Mouse (Mus musculus): ENCODE results near the gene Csf2rb2. TPM values are rescaled to one million over a fixed set of nuclear protein-coding genes. Genes with fewer than 3 reads are reported as not detected.
"Not testable (repeated sequence)": the region's sequence is repeated elsewhere in the genome, so short reads cannot be mapped to it uniquely, and the experiment has no call there.

Csf2rb2 gene
- polyA plus RNA-seq, 1 experiment from 2014 or later: 0.39 TPM

DNA sequence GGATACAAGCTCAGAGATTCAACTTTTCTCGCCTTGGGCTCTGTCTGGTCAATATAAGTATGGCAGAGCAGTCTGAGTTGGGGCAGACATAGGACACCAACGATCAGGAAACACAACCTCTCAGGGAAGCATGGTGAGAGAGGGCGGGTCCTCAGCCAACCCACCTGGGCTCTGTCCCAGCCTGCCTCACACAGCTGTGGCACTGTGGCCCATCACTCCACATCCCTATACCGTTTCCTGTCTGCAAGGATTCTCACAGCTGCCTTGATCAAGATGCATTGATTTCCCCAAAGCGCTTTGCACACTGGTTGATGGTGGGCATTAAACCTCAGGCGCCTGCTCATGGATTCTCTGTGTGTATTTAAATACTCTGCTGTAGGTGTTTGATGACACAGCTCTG is 27.5 kb upstream of the Csf2rb2 start:
- Histone ChIP-seq H3K27ac (replicated peaks; ENCODE audit: low read depth, low read length) (no peak overlapping the region), H3K27me3 (ENCODE audit: control insufficient read depth, insufficient read depth, low read length) (no peaks in the 10 kb centered on the region), H3K36me3 (ENCODE audit: control insufficient read depth, insufficient read depth, low read length) (no peaks in the 10 kb centered on the region), H3K4me1 (ENCODE audit: control insufficient read depth, insufficient read depth, low read length) (no peaks in the 10 kb centered on the region), H3K4me2 (ENCODE audit: low read depth, severe bottlenecking) (no peak overlapping the region), H3K9ac (ENCODE audit: low read length) (no peak overlapping the region), H3K9me3 (ENCODE audit: control insufficient read depth, low read length) (no peaks in the 10 kb centered on the region), H3K4me3 (ENCODE audit: low read depth, low read length) (no peak overlapping the region)
- 78% methylated on average over 6 of the region's 6 CpGs for WGBS
- no peak for ATAC-seq (ENCODE audit: insufficient number of reproducible peaks, low FRiP score, low TSS enrichment, low read depth)
- DNase-seq (ENCODE audit: low spot score): no peak

DNA sequence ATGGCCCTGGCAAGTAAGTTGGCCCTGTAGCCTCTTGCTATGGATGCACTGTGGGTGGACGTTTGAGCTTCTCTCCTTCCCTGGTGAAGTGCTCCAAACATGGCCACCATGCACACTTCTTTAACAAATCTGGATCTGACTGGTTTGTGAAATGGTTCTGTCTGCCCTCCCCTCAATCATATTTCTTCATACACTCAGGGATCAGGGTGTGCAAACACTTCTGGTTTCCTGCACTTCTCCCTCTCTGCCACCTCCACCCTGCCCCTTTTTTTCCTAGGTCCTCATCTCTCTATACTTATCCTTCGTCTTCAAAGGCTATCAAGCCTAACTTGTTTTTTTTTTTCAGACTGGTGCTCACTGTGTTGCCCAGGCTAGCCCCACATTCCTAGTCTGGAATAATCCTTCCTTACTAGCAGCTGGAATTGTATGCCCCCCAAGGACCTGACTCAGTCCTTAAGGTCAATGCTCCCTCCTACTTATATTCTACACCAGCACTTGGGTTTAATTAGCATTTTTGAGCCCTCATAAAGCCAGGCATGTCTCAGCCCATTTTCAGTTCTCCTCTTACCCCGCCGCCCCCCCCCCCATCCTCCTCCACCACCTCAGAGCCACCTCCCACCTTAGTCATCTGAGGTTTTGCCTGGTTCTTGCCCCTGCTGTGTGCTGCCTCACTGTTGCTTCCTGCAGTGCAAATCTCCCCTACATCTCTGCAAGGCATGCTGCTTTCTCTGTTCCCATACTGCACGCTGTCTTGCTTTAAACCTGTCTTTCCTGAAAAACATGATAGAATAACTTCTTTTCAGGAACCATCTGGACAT is 26.2 kb upstream of the Csf2rb2 start:
- H3K27ac ChIP-seq (replicated peaks; ENCODE audit: low read depth, low read length): no peak overlapping the region
- H3K27me3 ChIP-seq (ENCODE audit: control insufficient read depth, insufficient read depth, low read length): no peaks in the 10 kb centered on the region
- DNase-seq (ENCODE audit: low spot score) (no peak), ATAC-seq (ENCODE audit: insufficient number of reproducible peaks, low FRiP score, low TSS enrichment, low read depth) (no peak)
- no peak overlapping the region for H3K4me3 ChIP-seq (ENCODE audit: low read depth, low read length)
- WGBS: 67% methylated on average over 3 of the region's 5 CpGs
- no peak overlapping the region; the same call in 1 of the 2 replicates for H3K4me2 ChIP-seq (ENCODE audit: low read depth, severe bottlenecking)
- H3K9me3 ChIP-seq (ENCODE audit: control insufficient read depth, low read length): no peaks in the 10 kb centered on the region
- no peaks in the 10 kb centered on the region for H3K36me3 ChIP-seq (ENCODE audit: control insufficient read depth, insufficient read depth, low read length)
- no peaks in the 10 kb centered on the region for H3K4me1 ChIP-seq (ENCODE audit: control insufficient read depth, insufficient read depth, low read length)
- no peak overlapping the region for H3K9ac ChIP-seq (ENCODE audit: low read length)

DNA sequence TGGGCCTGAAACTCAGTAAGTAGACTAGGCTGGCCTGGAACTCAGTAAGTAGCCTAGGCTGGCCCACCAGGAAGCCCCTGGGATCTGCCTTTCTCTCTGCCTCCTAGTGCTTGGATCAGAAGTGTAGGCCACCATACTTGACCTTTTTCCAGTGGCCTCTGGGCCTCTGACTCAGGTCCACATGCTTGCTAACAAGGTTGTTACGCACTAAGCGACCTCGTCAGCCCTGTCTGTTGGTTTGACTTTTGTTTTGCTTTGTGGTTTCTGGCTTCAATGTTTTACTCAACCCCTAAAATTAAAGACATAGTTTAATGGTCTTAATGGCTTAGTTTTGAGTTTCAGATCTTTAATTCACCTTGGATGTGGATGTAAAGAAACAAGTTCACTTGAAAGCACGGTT is 25.2 kb upstream of the Csf2rb2 start:
- ATAC-seq (ENCODE audit: insufficient number of reproducible peaks, low FRiP score, low TSS enrichment, low read depth): no peak
- WGBS: 80% methylated on average over 4 of the region's 4 CpGs

DNA sequence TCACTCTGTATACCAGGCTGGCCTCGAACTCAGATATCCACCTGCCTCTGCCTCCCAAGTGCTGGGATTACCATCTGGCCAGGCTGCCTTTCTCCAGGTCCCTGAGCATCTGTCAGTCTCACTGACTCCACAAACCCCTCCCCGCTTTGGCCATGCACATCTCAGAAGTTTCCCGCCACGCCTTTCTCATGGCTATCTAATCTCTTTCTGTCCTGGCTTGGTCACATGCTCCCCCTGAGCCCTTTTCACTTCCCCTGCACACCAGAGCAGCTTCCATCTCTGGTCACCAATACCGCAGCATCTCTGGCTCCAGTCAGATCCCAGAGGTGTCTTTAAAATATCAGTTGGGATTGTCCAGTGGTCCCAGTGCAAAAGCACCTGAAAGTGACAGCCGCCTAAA is 24.5 kb upstream of the Csf2rb2 start:
- WGBS: 75% methylated on average over 6 of the region's 6 CpGs

More for the DNA sequence above, 25.2 kb upstream of the Csf2rb2 start:
- no peak overlapping the region for H3K27ac ChIP-seq (replicated peaks; ENCODE audit: low read depth, low read length)
- no peak overlapping the region for H3K4me2 ChIP-seq (ENCODE audit: low read depth, severe bottlenecking)
- no peaks in the 10 kb centered on the region for H3K4me1 ChIP-seq (ENCODE audit: control insufficient read depth, insufficient read depth, low read length)
- no peak overlapping the region for H3K9ac ChIP-seq (ENCODE audit: low read length)
- no peak for DNase-seq (ENCODE audit: low spot score)
- H3K9me3 ChIP-seq (ENCODE audit: control insufficient read depth, low read length): no peaks in the 10 kb centered on the region
- H3K4me3 ChIP-seq (ENCODE audit: low read depth, low read length): no peak overlapping the region
- H3K27me3 ChIP-seq (ENCODE audit: control insufficient read depth, insufficient read depth, low read length): no peaks in the 10 kb centered on the region
- H3K36me3 ChIP-seq (ENCODE audit: control insufficient read depth, insufficient read depth, low read length): no peaks in the 10 kb centered on the region

DNA sequence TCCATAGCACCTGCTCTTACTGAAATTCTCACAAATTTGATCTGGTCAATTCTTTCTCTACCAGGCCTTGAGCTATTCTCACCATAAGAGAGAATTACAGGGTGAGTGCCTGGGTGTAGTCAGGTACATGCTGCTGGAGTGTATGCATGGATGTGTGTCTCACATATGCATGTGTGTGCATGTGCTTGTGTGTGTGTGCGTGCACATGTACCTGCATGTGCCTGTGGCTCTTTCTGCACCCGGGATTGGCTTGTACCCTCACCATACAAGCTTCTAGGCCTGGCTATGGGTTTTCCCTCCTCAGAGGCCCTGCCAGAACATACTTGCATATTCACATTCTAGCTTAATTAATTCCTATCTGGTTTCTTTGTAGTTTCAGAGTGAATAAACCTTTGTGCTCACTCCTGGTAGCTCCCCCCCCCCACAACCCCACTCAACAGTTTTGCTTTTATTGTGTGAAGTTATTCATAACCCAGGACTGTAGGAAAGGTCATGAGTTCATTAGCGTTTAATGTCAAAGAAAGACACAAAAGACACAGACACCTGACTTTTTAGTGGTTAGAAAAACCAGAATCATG is 23.1 kb upstream of the Csf2rb2 start:
- no peaks in the 10 kb centered on the region for H3K4me1 ChIP-seq (ENCODE audit: control insufficient read depth, insufficient read depth, low read length)
- ATAC-seq (ENCODE audit: insufficient number of reproducible peaks, low FRiP score, low TSS enrichment, low read depth) (no peak), DNase-seq (ENCODE audit: low spot score) (no peak)
- H3K27me3 ChIP-seq (ENCODE audit: control insufficient read depth, insufficient read depth, low read length): no peaks in the 10 kb centered on the region
- H3K9ac ChIP-seq (ENCODE audit: low read length): no peak overlapping the region
- H3K4me3 ChIP-seq (ENCODE audit: low read depth, low read length): no peak overlapping the region
- H3K9me3 ChIP-seq (ENCODE audit: control insufficient read depth, low read length): no peaks in the 10 kb centered on the region
- H3K36me3 ChIP-seq (ENCODE audit: control insufficient read depth, insufficient read depth, low read length): no peaks in the 10 kb centered on the region
- H3K27ac ChIP-seq (replicated peaks; ENCODE audit: low read depth, low read length): no peak overlapping the region
- H3K4me2 ChIP-seq (ENCODE audit: low read depth, severe bottlenecking): no peak overlapping the region
- WGBS: 93% methylated on average over 3 of the region's 3 CpGs

More for the DNA sequence above, 24.5 kb upstream of the Csf2rb2 start:
- not testable (repeated sequence) for H3K4me2 ChIP-seq (ENCODE audit: low read depth, severe bottlenecking); H3K9ac ChIP-seq (ENCODE audit: low read length); H3K36me3 ChIP-seq (ENCODE audit: control insufficient read depth, insufficient read depth, low read length); H3K4me3 ChIP-seq (ENCODE audit: low read depth, low read length); DNase-seq (ENCODE audit: low spot score); H3K27ac ChIP-seq (replicated peaks; ENCODE audit: low read depth, low read length); ATAC-seq (ENCODE audit: insufficient number of reproducible peaks, low FRiP score, low TSS enrichment, low read depth); H3K4me1 ChIP-seq (ENCODE audit: control insufficient read depth, insufficient read depth, low read length); H3K9me3 ChIP-seq (ENCODE audit: control insufficient read depth, low read length); H3K27me3 ChIP-seq (ENCODE audit: control insufficient read depth, insufficient read depth, low read length)

DNA sequence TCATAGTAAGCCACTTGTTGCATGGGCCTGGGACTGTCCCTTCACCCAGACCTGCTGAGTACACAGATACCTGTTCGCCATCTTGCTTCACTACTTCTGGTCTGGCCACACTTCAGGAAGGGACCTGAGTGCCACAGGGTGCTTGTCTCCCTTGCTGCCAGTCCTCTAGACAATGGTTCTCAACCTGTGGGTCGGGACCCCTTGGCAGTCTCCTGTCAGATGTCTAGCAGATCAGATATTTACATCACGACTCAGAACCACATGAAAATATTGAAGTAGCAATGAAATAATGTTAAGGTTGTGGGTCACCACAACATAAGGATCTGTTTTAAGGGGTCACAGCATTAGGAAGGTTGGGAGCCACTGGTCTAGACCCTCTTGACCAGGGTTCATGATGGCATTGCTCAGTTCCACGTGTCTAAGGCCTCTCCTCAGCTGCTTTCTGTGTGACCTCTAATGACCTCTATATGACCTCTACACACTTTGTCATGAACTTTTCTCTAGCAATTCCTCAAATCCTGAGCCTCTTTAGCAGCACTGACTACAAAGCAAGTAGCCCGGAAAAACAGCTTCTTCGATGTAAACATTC is 22.3 kb upstream of the Csf2rb2 start:
- not testable (repeated sequence) for H3K4me2 ChIP-seq (ENCODE audit: low read depth, severe bottlenecking); H3K4me3 ChIP-seq (ENCODE audit: low read depth, low read length); H3K9me3 ChIP-seq (ENCODE audit: control insufficient read depth, low read length); DNase-seq (ENCODE audit: low spot score); H3K9ac ChIP-seq (ENCODE audit: low read length); H3K36me3 ChIP-seq (ENCODE audit: control insufficient read depth, insufficient read depth, low read length); H3K27ac ChIP-seq (replicated peaks; ENCODE audit: low read depth, low read length); H3K4me1 ChIP-seq (ENCODE audit: control insufficient read depth, insufficient read depth, low read length); H3K27me3 ChIP-seq (ENCODE audit: control insufficient read depth, insufficient read depth, low read length); ATAC-seq (ENCODE audit: insufficient number of reproducible peaks, low FRiP score, low TSS enrichment, low read depth)
- WGBS: 78% methylated on average over 6 of the region's 6 CpGs

DNA sequence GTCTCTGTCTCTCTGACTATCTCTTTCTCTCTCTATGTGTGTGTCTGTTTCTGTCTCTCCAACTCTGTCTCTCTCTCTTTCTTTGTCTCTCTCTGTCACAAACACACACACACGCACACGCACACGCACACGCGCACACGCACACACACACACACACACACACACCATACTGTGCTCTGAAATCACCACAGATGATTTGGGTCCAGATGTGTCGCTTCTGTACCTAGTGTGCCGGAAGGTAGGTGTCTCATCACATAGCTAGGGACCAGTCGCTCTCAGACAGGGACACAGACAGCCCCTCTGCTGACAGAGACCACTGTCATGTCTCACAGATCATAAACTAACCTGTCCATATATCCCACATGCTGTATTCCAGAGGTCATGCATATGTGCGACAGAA is 21.2 kb upstream of the Csf2rb2 start:
- no peak overlapping the region for H3K9ac ChIP-seq (ENCODE audit: low read length)
- H3K9me3 ChIP-seq (ENCODE audit: control insufficient read depth, low read length): no peaks in the 10 kb centered on the region
- H3K4me2 ChIP-seq (ENCODE audit: low read depth, severe bottlenecking): no peak overlapping the region
- DNase-seq (ENCODE audit: low spot score) (no peak), ATAC-seq (ENCODE audit: insufficient number of reproducible peaks, low FRiP score, low TSS enrichment, low read depth) (no peak)
- no peak overlapping the region for H3K4me3 ChIP-seq (ENCODE audit: low read depth, low read length)
- H3K4me1 ChIP-seq (ENCODE audit: control insufficient read depth, insufficient read depth, low read length): no peaks in the 10 kb centered on the region
- H3K27ac ChIP-seq (replicated peaks; ENCODE audit: low read depth, low read length): no peak overlapping the region
- H3K36me3 ChIP-seq (ENCODE audit: control insufficient read depth, insufficient read depth, low read length): no peaks in the 10 kb centered on the region
- WGBS: 90% methylated on average over 10 of the region's 10 CpGs
- H3K27me3 ChIP-seq (ENCODE audit: control insufficient read depth, insufficient read depth, low read length): no peaks in the 10 kb centered on the region

DNA sequence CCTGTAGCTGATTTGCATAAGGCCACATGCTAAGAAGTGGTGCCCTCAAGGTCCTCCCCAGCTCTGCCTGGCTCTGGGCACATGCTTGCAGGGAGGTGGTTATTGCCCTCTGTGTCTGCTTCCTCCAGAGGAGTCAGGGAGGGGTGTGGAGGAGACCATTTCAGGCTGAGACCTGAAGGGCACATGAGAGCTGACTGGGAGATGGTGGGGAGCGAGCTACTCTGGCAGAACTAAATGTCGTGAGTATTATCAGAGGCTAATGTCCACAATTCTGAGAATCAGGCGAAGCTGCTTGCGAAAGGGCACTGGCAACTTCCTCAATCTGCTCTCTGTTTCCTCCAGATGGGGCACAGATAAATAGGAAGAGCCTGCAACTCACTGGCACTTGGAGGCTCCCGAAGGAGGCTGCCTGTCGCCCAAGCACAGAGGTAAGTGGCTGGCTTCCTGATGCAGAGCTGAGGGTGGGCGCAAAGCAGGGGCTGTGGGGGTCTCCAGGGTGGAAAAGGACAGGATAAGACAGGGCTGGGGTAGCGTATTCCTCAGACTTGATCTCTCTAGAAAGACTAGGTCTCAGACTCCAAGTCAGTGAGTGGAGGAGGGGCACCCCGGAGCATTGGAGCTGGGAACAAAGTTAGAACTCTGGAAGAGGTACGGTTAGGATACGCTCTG is 20.3 kb upstream of the Csf2rb2 start, which contains the start of gene Csf2rb:
Gene Csf2rb (plus strand): TSS at position 82 of the 669 bp plus-strand sequence.
- H3K9ac ChIP-seq (ENCODE audit: low read length): no peak within 1 kb of the TSS
- no peak within 1 kb of the TSS for H3K4me2 ChIP-seq (ENCODE audit: low read depth, severe bottlenecking)
- WGBS: 74% methylated on average over 11 of the region's 11 CpGs
- H3K4me1 ChIP-seq (ENCODE audit: control insufficient read depth, insufficient read depth, low read length): no peaks in the 10 kb centered on the region
- no peaks in the 10 kb centered on the region for H3K27me3 ChIP-seq (ENCODE audit: control insufficient read depth, insufficient read depth, low read length)
- ATAC-seq (ENCODE audit: insufficient number of reproducible peaks, low FRiP score, low TSS enrichment, low read depth) (no peak), DNase-seq (ENCODE audit: low spot score) (no peak)
- H3K36me3 ChIP-seq (ENCODE audit: control insufficient read depth, insufficient read depth, low read length): no peaks in the 10 kb centered on the region
- no peak within 1 kb of the TSS for H3K4me3 ChIP-seq (ENCODE audit: low read depth, low read length)
- no peak within 1 kb of the TSS for H3K27ac ChIP-seq (replicated peaks; ENCODE audit: low read depth, low read length)
- no peaks in the 10 kb centered on the region for H3K9me3 ChIP-seq (ENCODE audit: control insufficient read depth, low read length)
